Mouse (Mus musculus) C2C12 (cell line): ENCODE data around the gene Dstn. TPM values are rescaled to one million over a fixed set of nuclear protein-coding genes. Genes with fewer than 3 reads are reported as not detected.

Experiments
- H3K27me3 ChIP-seq: one replicate; pipeline ENCODE4 v1.6.1; 2011; ENCODE audit not compliant: control insufficient read depth, insufficient read depth, insufficient read length
- H3K36me3 ChIP-seq: one replicate; pipeline ENCODE4 v1.6.1; 2011; ENCODE audit not compliant: control insufficient read depth, insufficient read depth
- H3K4me3 ChIP-seq: one replicate; pipeline ENCODE4 v1.5.1; 2011; ENCODE audit warnings: mild to moderate bottlenecking, control low read depth; ENCODE audit not compliant: poor library complexity, insufficient read depth, severe bottlenecking
- H3K79me2 ChIP-seq: one replicate; pipeline ENCODE4 v1.6.1; 2011; ENCODE audit not compliant: control insufficient read depth, insufficient read depth
- H3K79me3 ChIP-seq: one replicate; pipeline ENCODE4 v1.6.1; 2011; ENCODE audit warnings: low read depth, control low read depth
- H3ac ChIP-seq: one replicate; pipeline ENCODE3; 2011; ENCODE audit warnings: low read depth; ENCODE audit not compliant: control insufficient read depth, insufficient read length
- CEBPB ChIP-seq: IDR thresholded peaks from one replicate; pipeline ENCODE4 v1.6.1; 2011; ENCODE audit warnings: low read depth, mild to moderate bottlenecking, control low read depth, moderate library complexity
- CTCF ChIP-seq: IDR thresholded peaks from one replicate; pipeline ENCODE4 v1.5.1; 2011; ENCODE audit not compliant: control insufficient read depth, insufficient read depth, insufficient read length
- FOSL1 ChIP-seq: IDR thresholded peaks from one replicate; pipeline ENCODE4 v1.8.0; 2011; ENCODE audit warnings: mild to moderate bottlenecking, low read length; ENCODE audit not compliant: poor library complexity, insufficient read depth, severe bottlenecking
- MAX ChIP-seq: IDR thresholded peaks from one replicate; pipeline ENCODE4 v1.6.1; 2011; ENCODE audit warnings: mild to moderate bottlenecking, control low read depth
- MYOD1 ChIP-seq: IDR thresholded peaks from one replicate; pipeline ENCODE4 v1.6.1; 2011; ENCODE audit warnings: low read depth; ENCODE audit not compliant: control insufficient read depth, insufficient read length
- MYOG ChIP-seq: IDR thresholded peaks from one replicate; pipeline ENCODE4 v1.6.1; 2011; ENCODE audit not compliant: control insufficient read depth, insufficient read length; ENCODE audit errors: extremely low read depth
- USF1 ChIP-seq: IDR thresholded peaks from one replicate; pipeline ENCODE4 v1.6.1; 2011; ENCODE audit warnings: low read depth, mild to moderate bottlenecking, control low read depth, moderate library complexity
- long read RNA-seq, 2 experiments: library from polyadenylated mRNA; unstranded; transcript quantifications; one replicate each; pipeline ENCODE4 v2.0.0; 2019 to 2020
- polyA plus RNA-seq: library from polyadenylated mRNA; unstranded; fragments of >200 nt; fragmentation: generic; extraction: Trizol; gene quantifications from one replicate; pipeline ENCODE4 v1.2.1, GENCODE M21; 2012; ENCODE audit warnings: missing spikeins

Dstn gene
- polyA plus RNA-seq, result 287 TPM
- long read RNA-seq, experiment 1, transcript Dstn-201 (4 exons, 1,911 nt), result major isoform, 366 of 428 reads
- long read RNA-seq, experiment 1, partial matches to known transcripts, result 14 of 428 reads
- long read RNA-seq, experiment 1, other reads (novel, unspliced or antisense), result 48 of 428 reads
- long read RNA-seq, experiment 2, transcript Dstn-201 (4 exons, 1,911 nt), result major isoform, 2,211 of 2,309 reads
- long read RNA-seq, experiment 2, partial matches to known transcripts, result 23 of 2,309 reads
- long read RNA-seq, experiment 2, other reads (novel, unspliced or antisense), result 75 of 2,309 reads

DNA sequence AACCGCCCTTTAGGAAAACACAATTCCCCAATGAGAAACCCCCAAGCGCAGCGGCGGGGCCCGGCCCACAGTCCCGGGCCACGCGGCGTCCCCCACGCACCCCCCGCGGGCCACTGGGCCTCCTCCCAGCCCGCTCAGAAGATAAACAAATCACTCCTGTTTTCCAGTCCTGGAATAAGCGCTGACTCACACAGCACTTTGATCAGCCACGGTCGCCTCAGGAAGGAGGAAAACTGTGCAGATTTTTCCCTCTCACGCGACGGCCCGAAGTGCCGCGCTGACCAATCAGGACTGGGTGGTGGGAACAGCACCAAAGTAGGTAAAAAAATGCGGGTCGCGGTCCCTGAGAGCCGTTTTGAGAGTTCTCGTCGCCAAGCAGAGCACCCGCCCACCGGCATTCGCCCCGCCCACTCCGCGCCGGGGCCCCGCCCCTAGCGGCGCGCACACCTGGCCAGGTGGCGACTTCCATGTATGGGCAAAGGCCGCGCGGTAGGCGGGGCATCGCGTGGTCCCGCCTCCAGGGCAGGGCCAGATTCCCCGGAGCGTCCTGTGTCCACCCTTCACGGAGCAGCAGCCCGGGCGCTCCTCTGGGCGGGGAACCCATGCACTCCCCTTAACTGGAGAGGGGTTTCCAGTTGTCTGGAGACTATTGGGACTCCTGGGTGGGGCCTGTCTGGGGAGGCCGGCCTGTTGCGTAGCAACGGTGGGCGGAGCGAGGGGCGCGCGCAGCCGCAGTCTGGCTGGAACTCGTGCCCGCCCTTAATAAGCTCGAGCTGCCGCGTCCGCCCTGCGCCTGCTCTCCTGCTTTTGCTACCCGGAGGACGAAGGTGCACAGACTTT is at the start of gene Dstn:
Dstn (plus strand) TSS at position 561 of the 840 bp plus-strand sequence.
- H3K36me3 ChIP-seq, result no peaks in the 10 kb centered on the region
- peak within 1 kb of the TSS; percentile 90 for H3ac ChIP-seq
- H3K4me3 ChIP-seq, result peak within 1 kb of the TSS; percentile 81
- no peak for TF ChIP-seq USF1
- no peak for TF ChIP-seq MYOD1
- TF ChIP-seq CEBPB, result no peak
- TF ChIP-seq MYOG, result no peak
- TF ChIP-seq FOSL1, result no peak
- no peak for TF ChIP-seq MAX
- no peak for TF ChIP-seq CTCF
- H3K79me3 ChIP-seq, result peaks cover 43% of the 10 kb centered on the region
- H3K27me3 ChIP-seq, result no peaks in the 10 kb centered on the region
- peaks cover 46% of the 10 kb centered on the region for H3K79me2 ChIP-seq

DNA sequence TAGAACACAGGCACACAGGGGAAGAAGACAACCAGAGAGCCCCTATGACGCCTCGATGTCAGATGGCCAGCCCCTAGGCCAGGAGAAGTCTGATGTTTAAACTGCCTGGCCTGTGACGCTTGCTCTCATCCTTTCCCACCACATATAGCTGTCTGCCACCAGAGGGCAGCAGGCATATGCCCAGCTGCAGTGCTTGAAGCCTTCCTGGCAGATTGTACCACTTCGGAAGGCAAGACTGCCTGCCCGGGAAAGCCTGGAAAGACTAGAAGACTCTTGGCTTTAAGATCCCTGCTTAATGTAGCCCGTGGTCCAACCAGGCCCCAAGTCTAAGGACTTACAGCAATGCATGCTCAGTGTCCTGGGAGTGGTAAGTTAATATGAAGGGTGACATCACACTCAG is 47.8 kb upstream of the Dstn start:
- H3K4me3 ChIP-seq, result no peak overlapping the region
- no peaks in the 10 kb centered on the region for H3K36me3 ChIP-seq
- TF ChIP-seq CEBPB, result no peak
- peak; percentile 90 for TF ChIP-seq CTCF
- no peak overlapping the region for H3ac ChIP-seq
- peaks cover 5% of the 10 kb centered on the region for H3K27me3 ChIP-seq
- no peaks in the 10 kb centered on the region for H3K79me2 ChIP-seq
- H3K79me3 ChIP-seq, result no peaks in the 10 kb centered on the region

DNA sequence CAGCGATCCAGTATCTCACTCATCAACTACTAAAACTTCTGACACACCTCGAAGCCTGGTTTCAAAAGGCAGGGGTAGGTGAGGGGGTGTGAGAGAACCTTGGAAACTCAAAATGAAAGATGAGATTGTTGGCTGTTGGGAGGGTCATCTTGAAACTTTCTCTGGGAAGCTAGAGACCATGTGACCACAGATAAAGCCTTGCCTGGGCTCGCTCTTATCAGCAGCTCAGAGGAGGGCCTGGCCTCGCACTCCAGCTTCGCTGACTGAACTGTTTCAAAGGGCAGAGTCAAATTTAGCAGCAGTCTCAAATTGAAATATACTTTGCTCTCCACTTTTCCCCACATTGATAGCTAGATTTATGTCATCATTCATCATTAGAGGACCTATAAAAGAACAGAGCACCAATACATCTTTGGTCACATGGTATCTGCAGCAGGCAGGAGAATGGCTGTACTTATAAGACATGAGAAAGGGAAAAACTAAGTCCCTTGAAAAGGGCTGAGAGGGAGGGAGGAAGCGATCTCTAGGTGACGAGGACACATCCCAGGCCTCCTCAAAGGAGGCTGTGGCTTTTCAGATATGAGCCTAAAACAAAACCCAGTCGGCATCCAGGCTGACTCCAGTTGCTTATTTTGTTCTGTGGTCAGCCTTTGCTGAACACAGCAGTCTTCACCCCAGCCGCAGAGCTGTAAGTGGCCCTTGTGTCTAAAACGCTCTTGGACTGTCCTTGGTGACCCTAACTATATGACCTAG is 44.0 kb upstream of the Dstn start:
- Histone ChIP-seq H3K36me3 (no peaks in the 10 kb centered on the region), H3ac (no peak overlapping the region), H3K79me3 (no peaks in the 10 kb centered on the region), H3K4me3 (no peak overlapping the region), H3K79me2 (no peaks in the 10 kb centered on the region), H3K27me3 (no peaks in the 10 kb centered on the region)
- TF ChIP-seq CEBPB, result no peak
- no peak for TF ChIP-seq MYOG
- no peak for TF ChIP-seq MAX
- no peak for TF ChIP-seq USF1
- TF ChIP-seq MYOD1, result no peak
- no peak for TF ChIP-seq CTCF
- no peak for TF ChIP-seq FOSL1

DNA sequence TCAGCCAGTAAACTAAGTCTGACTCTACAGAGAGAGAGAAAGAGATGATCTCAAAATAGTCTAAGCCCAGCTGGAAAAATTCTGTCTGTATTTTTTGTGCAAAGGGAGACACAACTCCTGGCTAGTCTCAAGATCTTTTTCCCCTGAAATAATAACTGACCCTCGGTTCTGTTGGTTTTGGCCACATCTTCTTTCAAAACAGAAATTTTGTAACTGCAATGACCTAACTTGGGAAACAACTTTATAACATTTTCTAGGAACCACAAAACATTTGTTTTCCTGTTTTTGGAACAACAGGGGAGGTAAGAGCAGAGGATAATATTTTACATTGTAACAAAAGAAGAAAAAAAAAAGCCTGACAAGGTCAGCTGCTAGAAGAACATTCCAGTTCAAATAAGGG is 39.1 kb upstream of the Dstn start:
- no peaks in the 10 kb centered on the region for H3K79me3 ChIP-seq
- no peaks in the 10 kb centered on the region for H3K36me3 ChIP-seq
- no peak for TF ChIP-seq CTCF
- no peak for TF ChIP-seq FOSL1
- TF ChIP-seq CEBPB, result no peak
- no peak for TF ChIP-seq MYOD1
- TF ChIP-seq USF1, result no peak
- no peak for TF ChIP-seq MYOG
- no peak for TF ChIP-seq MAX
- H3K27me3 ChIP-seq, result no peaks in the 10 kb centered on the region
- H3ac ChIP-seq, result no peak overlapping the region
- H3K4me3 ChIP-seq, result no peak overlapping the region
- no peaks in the 10 kb centered on the region for H3K79me2 ChIP-seq

DNA sequence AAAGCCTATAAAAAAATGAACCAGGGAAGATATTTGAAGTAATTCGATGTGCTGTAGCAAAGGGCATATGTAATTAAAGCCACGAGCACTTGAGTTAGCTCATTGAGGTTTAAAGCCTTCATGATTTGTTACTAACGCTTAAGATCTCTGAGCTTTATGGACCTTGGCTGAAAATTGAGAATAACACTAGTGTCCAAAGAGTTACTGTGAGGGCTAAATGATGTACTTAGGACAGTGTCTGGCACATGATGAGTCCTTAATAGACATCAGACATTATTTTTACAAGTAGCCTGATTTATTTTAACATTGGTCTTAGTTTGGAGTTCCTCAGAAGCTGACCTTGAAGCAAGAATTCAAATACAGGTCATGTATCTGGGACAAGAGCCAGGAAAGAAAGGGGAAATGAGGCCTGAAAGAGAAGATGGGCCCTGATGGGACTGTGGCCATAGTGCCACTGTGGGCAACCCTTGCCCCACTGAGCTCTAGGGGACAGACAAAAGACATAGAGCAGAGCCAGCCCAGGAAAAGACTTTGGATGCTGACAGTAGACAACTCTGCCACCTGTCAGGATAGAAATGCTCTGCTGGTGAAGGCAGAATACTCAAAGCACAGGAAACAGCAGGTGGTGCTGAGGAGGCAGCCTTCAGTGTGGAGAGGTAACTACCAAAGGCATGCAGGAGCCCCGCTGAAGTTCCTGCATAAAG is 38.0 kb upstream of the Dstn start:
- Histone ChIP-seq H3K79me3 (no peaks in the 10 kb centered on the region), H3K36me3 (no peaks in the 10 kb centered on the region), H3ac (no peak overlapping the region), H3K4me3 (no peak overlapping the region), H3K27me3 (no peaks in the 10 kb centered on the region), H3K79me2 (no peaks in the 10 kb centered on the region)
- TF ChIP-seq CTCF (no peak), FOSL1 (no peak)
